In genomic region chr9:102911526-102911925, GRCm38 (mm10) we compare ENCODE assay signal across 22 mouse cellular contexts.
DNase-seq lines count a peak whose midpoint lies in the region; ATAC-seq and TF ChIP-seq lines count a peak whose summit lies in the region.
"Had no signal": no experiment of that assay in that cellular context is flagged by ENCODE, and none has a peak within 500 bp of the region (broad histone marks: within the 10 kb centered on the region; RNA-seq: fewer than 3 reads in every experiment).

No protein-coding gene starts in this region.

- peaks cover 8% of the 10 kb centered on the region for H3K36me3 ChIP-seq in intestine, embryonic 15.5 days
- peaks cover 14% of the 10 kb centered on the region; the same call in 1 of the 2 replicates for H3K36me3 ChIP-seq in intestine, embryonic 16.5 days (ENCODE audit: control insufficient read depth, insufficient read depth, low read length)
- peaks cover 24% of the 10 kb centered on the region for H3K36me3 ChIP-seq in intestine, postnatal 0 days (ENCODE audit: control insufficient read depth, insufficient read depth)
- peaks cover 13% of the 10 kb centered on the region for H3K36me3 ChIP-seq in small intestine, adult 2 months (ENCODE audit: control insufficient read depth, insufficient read depth, low read length)
- peaks cover 3% of the 10 kb centered on the region; the same call in 1 of the 2 replicates for H3K36me3 ChIP-seq in lung, postnatal 0 days (ENCODE audit: insufficient read depth, low read length)

- H3K27ac ChIP-seq in intestine, embryonic 15.5 days = no peak overlapping the region
- H3K27ac ChIP-seq in intestine, embryonic 16.5 days (ENCODE audit: low read length) = no peak overlapping the region
- H3K27ac ChIP-seq in intestine, postnatal 0 days (ENCODE audit: low read depth, low read length) = peak overlapping the region; percentile 35; the same call in 1 of the 2 replicates
- peak overlapping the region; percentile 26; the same call in 1 of the 2 replicates for H3K27ac ChIP-seq in small intestine, adult 2 months (ENCODE audit: insufficient read depth, low read depth, low read length)
- H3K27ac ChIP-seq in lung, postnatal 0 days (ENCODE audit: low read length) = no peak overlapping the region

- no peaks in the 10 kb centered on the region for H3K27me3 ChIP-seq in intestine, embryonic 15.5 days (replicated peaks)
- H3K27me3 ChIP-seq in intestine, embryonic 16.5 days (replicated peaks; ENCODE audit: control insufficient read depth, insufficient read depth, low read length) = no peaks in the 10 kb centered on the region
- no peaks in the 10 kb centered on the region for H3K27me3 ChIP-seq in intestine, postnatal 0 days (replicated peaks; ENCODE audit: control insufficient read depth, insufficient read depth, low read length)
- no peaks in the 10 kb centered on the region for H3K27me3 ChIP-seq in small intestine, adult 2 months (ENCODE audit: control insufficient read depth, insufficient read depth, low read length)
- no peaks in the 10 kb centered on the region for H3K27me3 ChIP-seq in lung, postnatal 0 days (replicated peaks; ENCODE audit: insufficient read depth, low read length)
- H3K27me3 ChIP-seq: CH12.LX, Patski had no signal

- TF ChIP-seq CTCF in intestine, postnatal 0 days (IDR thresholded peaks at IDR 0.05; ENCODE audit: low read depth) = no peak
- no peak for TF ChIP-seq CTCF in small intestine, adult 2 months (IDR thresholded peaks at IDR 0.05; ENCODE audit: extremely low read depth, insufficient read length, insufficient replicate concordance, low read depth, low read length)
- TF ChIP-seq CTCF in lung, postnatal 0 days (IDR thresholded peaks at IDR 0.05) = no peak

- TF ChIP-seq EP300 in lung, postnatal 0 days (IDR thresholded peaks at IDR 0.05) = no peak

- TF ChIP-seq POLR2A in small intestine, adult 2 months (IDR thresholded peaks at IDR 0.05; ENCODE audit: low read depth, low read length) = no peak

- no peak for DNase-seq in cerebellum, adult 9-11 months
- no peak for DNase-seq in lung, postnatal 0 days (ENCODE audit: low spot score)
- no peak for DNase-seq in yolk sac, embryonic 10.5 days (ENCODE audit: low spot score)
- no peak for DNase-seq in right cerebral cortex, postnatal 14 days
- DNase-seq: adrenal gland, adult 2 months; adrenal gland, adult 8-10 months; adrenal gland, postnatal 10 days; adrenal gland, postnatal 14 days; adrenal gland, postnatal 25 days; adrenal gland, postnatal 36 days; B cell, adult 2 months; cerebellum, adult 11 months; cerebellum, adult 11-12 months had no signal

- 92% methylated on average over 3 of the region's 3 CpGs for WGBS in intestine, embryonic 15.5 days
- WGBS in intestine, embryonic 16.5 days = 80% methylated on average over 3 of the region's 3 CpGs
- 66% methylated on average over 3 of the region's 3 CpGs for WGBS in intestine, postnatal 0 days
- WGBS in small intestine, adult 2 months = 62% methylated on average over 3 of the region's 3 CpGs
- WGBS in lung, postnatal 0 days = 97% methylated on average over 3 of the region's 3 CpGs

- no peak overlapping the region for H3K9ac ChIP-seq in intestine, embryonic 15.5 days
- no peak overlapping the region for H3K9ac ChIP-seq in intestine, embryonic 16.5 days (ENCODE audit: low read depth, low read length)
- no peak overlapping the region for H3K9ac ChIP-seq in intestine, postnatal 0 days (ENCODE audit: low read depth, low read length)
- H3K9ac ChIP-seq in lung, postnatal 0 days (replicated peaks; ENCODE audit: low read depth) = no peak overlapping the region

- no peaks in the 10 kb centered on the region for H3K4me1 ChIP-seq in intestine, embryonic 15.5 days (replicated peaks)
- H3K4me1 ChIP-seq in intestine, embryonic 16.5 days (ENCODE audit: control insufficient read depth, insufficient read depth, low read length) = no peaks in the 10 kb centered on the region
- no peaks in the 10 kb centered on the region for H3K4me1 ChIP-seq in intestine, postnatal 0 days (replicated peaks; ENCODE audit: control insufficient read depth, insufficient read depth, low read length)
- H3K4me1 ChIP-seq in small intestine, adult 2 months (ENCODE audit: control insufficient read depth, insufficient read depth, insufficient read length, low read length) = peaks cover 7% of the 10 kb centered on the region; the same call in 1 of the 2 replicates
- peaks cover 10% of the 10 kb centered on the region; the same call in 1 of the 2 replicates for H3K4me1 ChIP-seq in lung, postnatal 0 days (ENCODE audit: insufficient read depth, low read depth, low read length)

- H3K4me3 ChIP-seq in intestine, embryonic 15.5 days (replicated peaks) = no peak overlapping the region
- no peak overlapping the region for H3K4me3 ChIP-seq in intestine, embryonic 16.5 days (ENCODE audit: low read length)
- no peak overlapping the region for H3K4me3 ChIP-seq in intestine, postnatal 0 days (ENCODE audit: low read depth, low read length)
- no peak overlapping the region for H3K4me3 ChIP-seq in small intestine, adult 2 months (ENCODE audit: low read depth, low read length)
- H3K4me3 ChIP-seq in lung, postnatal 0 days (ENCODE audit: low read depth, low read length) = no peak overlapping the region

- no peak overlapping the region for H3K4me2 ChIP-seq in intestine, embryonic 15.5 days (replicated peaks)
- H3K4me2 ChIP-seq in intestine, embryonic 16.5 days (ENCODE audit: low read depth, low read length) = no peak overlapping the region
- H3K4me2 ChIP-seq in intestine, postnatal 0 days (replicated peaks; ENCODE audit: low read depth) = no peak overlapping the region
- H3K4me2 ChIP-seq in lung, postnatal 0 days (replicated peaks; ENCODE audit: low read depth, low read length) = no peak overlapping the region

- H3K9me3 ChIP-seq in intestine, embryonic 15.5 days = no peaks in the 10 kb centered on the region
- no peaks in the 10 kb centered on the region for H3K9me3 ChIP-seq in intestine, embryonic 16.5 days (ENCODE audit: control insufficient read depth, low read length)
- H3K9me3 ChIP-seq in intestine, postnatal 0 days (ENCODE audit: control insufficient read depth) = no peaks in the 10 kb centered on the region
- no peaks in the 10 kb centered on the region for H3K9me3 ChIP-seq in lung, postnatal 0 days (ENCODE audit: low read length)
- H3K9me3 ChIP-seq: G1E had no signal

- ATAC-seq in intestine, embryonic 15.5 days = peak; percentile 17; the same call in 1 of the 2 replicates
- peak; percentile 59; the same call in 1 of the 2 replicates for ATAC-seq in intestine, embryonic 16.5 days
- peak; percentile 74 for ATAC-seq in intestine, postnatal 0 days
- no peak for ATAC-seq in lung, postnatal 0 days
- ATAC-seq: activated CD4-positive, CD25-positive, alpha-beta regulatory T cell, adult 4 months; CD4-positive, CD25-positive, alpha-beta regulatory T cell, adult 4 months; Patski had no signal

Comparison
In these comparisons a context has a peak if more than half of its experiments do, and no peak if none do; other contexts are left out.
1. H3K27ac ChIP-seq: peak in intestine, postnatal 0 days (single experiment) and small intestine, adult 2 months (single experiment); none in intestine, embryonic 15.5 days (single experiment), intestine, embryonic 16.5 days (single experiment) and lung, postnatal 0 days (single experiment).